Mouse (Mus musculus) heart, embryonic 12.5 days (tissue): Measurements from ENCODE around the gene Sprr3. TPM values are rescaled to one million over a fixed set of nuclear protein-coding genes. Genes with fewer than 3 reads are reported as not detected.

Experiments
- ATAC-seq: fragments of 200-750 bp; cut with Nextera tagmentation; 2 replicates; pipeline ENCODE4 v1.8.0; 2017; ENCODE audit warnings: moderate TSS enrichment, moderate library complexity; ENCODE audit not compliant: insufficient number of reproducible peaks, low FRiP score
- H3K27ac ChIP-seq: fragments of 300-500 bp; sonication (generic); 2 replicates; pipeline ENCODE4 v1.5.1; 2016; ENCODE audit warnings: mild to moderate bottlenecking, moderate library complexity; ENCODE audit not compliant: poor library complexity, severe bottlenecking
- H3K27me3 ChIP-seq: fragments of 300-500 bp; sonication (generic); replicated peaks from 2 replicates; pipeline ENCODE4 v1.6.1; 2016; ENCODE audit warnings: mild to moderate bottlenecking, moderate library complexity
- H3K36me3 ChIP-seq: fragments of 300-500 bp; sonication (generic); 2 replicates; pipeline ENCODE4 v1.6.1; 2016; ENCODE audit warnings: mild to moderate bottlenecking, moderate library complexity
- H3K4me1 ChIP-seq: fragments of 300-500 bp; sonication (generic); replicated peaks from 2 replicates; pipeline ENCODE4 v1.6.1; 2016; ENCODE audit warnings: mild to moderate bottlenecking
- H3K4me2 ChIP-seq: fragments of 300-500 bp; sonication (generic); 2 replicates; pipeline ENCODE4 v1.6.1; 2016; ENCODE audit warnings: mild to moderate bottlenecking, moderate library complexity
- H3K4me3 ChIP-seq: fragments of 300-500 bp; sonication (generic); 2 replicates; pipeline ENCODE4 v1.5.1; 2016; ENCODE audit warnings: mild to moderate bottlenecking
- H3K9ac ChIP-seq: fragments of 300-500 bp; sonication (generic); 2 replicates; pipeline ENCODE4 v1.6.1; 2016; ENCODE audit warnings: mild to moderate bottlenecking, moderate library complexity
- H3K9me3 ChIP-seq: fragments of 300-500 bp; sonication (generic); replicated peaks from 2 replicates; pipeline ENCODE4 v1.6.1; 2016; ENCODE audit warnings: mild to moderate bottlenecking, moderate library complexity
- WGBS: fragments of 180-500 bp; shearing (Covaris S2); methylation state at CpG from one replicate; pipeline ENCODE4 v1.1.7; 2016; 5-methylcytosine and 5-hydroxymethylcytosine counted together
- polyA plus RNA-seq: library from polyadenylated mRNA; unstranded; fragments of >200 nt; fragmentation: Nextera tagmentation; extraction: Ambion mirVana; gene quantifications from 2 replicates; pipeline ENCODE4 v1.2.1, GENCODE M21; 2016

Sprr3 gene
- polyA plus RNA-seq, 1 experiment from 2014 or later, result not detected

DNA sequence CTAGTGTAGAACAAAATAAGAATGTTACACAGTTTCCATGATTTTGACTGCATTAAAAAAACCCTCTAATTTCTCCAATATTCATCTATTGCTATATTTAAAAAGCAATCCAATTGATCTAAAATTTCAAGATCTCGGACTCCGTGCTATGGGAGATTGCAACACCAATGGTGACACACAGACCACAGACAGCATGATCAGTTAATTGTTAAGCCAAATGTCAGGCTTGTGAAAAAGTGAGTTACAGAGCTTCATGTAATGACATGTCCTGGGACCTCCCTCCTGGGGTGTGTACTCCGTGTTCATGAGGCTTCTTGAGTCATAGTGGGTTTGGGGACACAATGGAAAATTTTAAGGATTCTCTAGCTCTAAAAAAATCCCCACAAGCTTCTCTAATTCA, 18.3 kb downstream of the Sprr3 start:
- Histone ChIP-seq H3K27ac (no peak overlapping the region), H3K9me3 (no peaks in the 10 kb centered on the region), H3K4me2 (no peak overlapping the region), H3K27me3 (no peaks in the 10 kb centered on the region), H3K4me3 (no peak overlapping the region), H3K9ac (no peak overlapping the region), H3K36me3 (no peaks in the 10 kb centered on the region), H3K4me1 (no peaks in the 10 kb centered on the region)
- no peak for ATAC-seq
- 80% methylated on average over 3 of the region's 3 CpGs for WGBS

GRCm38 (mm10) chr3:92438689-92439088, 19.8 kb downstream of the Sprr3 start, which contains the start of gene Sprr1b:
Sprr1b (minus strand) TSS chr3:92438789.
- Histone ChIP-seq H3K36me3 (no peaks in the 10 kb centered on the region), H3K9me3 (no peaks in the 10 kb centered on the region), H3K4me3 (no peak within 1 kb of the TSS), H3K4me1 (no peaks in the 10 kb centered on the region), H3K27me3 (no peaks in the 10 kb centered on the region), H3K4me2 (no peak within 1 kb of the TSS), H3K27ac (no peak within 1 kb of the TSS), H3K9ac (no peak within 1 kb of the TSS)
- 82% methylated on average over 3 of the region's 3 CpGs for WGBS
- ATAC-seq, result no peak

- no peak for ATAC-seq
- 76% methylated on average over 2 of the region's 2 CpGs for WGBS
These were observed 26.2 kb downstream of the Sprr3 start, which contains the start of gene Sprr2k for GRCm38 (mm10) chr3:92432282-92432681. Sprr2k (plus strand) TSS chr3:92432582.

DNA sequence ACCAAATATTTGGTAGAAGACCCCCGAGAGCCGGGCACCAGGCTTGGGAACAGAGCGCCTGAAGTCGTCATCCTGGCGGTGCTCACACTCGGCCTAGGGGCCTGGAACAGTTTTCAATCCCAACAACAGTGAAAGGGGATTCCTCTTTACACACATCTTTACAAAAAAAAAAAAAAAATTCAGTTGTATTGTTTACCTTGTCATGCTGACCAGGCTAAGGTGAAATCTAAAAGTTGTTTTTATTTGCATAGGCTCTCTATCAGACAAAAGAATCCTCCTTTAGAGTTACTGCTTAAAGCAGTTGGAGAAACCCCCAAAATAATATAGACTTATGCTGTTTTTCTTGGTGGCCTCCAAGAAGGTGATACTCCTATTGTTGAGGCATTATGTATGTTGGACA, 29.2 kb downstream of the Sprr3 start, which contains the start of gene Gm9774:
TSS of gene Gm9774 (minus strand) at position 101 of the 400 bp plus-strand sequence.
- no peak for ATAC-seq
- no peak within 1 kb of the TSS for H3K9ac ChIP-seq
- H3K27ac ChIP-seq, result no peak within 1 kb of the TSS
- H3K27me3 ChIP-seq, result no peaks in the 10 kb centered on the region
- no peaks in the 10 kb centered on the region for H3K4me1 ChIP-seq
- H3K4me3 ChIP-seq, result no peak within 1 kb of the TSS
- H3K36me3 ChIP-seq, result no peaks in the 10 kb centered on the region
- H3K4me2 ChIP-seq, result no peak within 1 kb of the TSS
- 84% methylated on average over 6 of the region's 6 CpGs for WGBS
- no peaks in the 10 kb centered on the region for H3K9me3 ChIP-seq

More at GRCm38 (mm10) chr3:92432282-92432681, 26.2 kb downstream of the Sprr3 start, which contains the start of gene Sprr2k:
- no peak within 1 kb of the TSS for H3K4me3 ChIP-seq
- H3K4me1 ChIP-seq, result no peaks in the 10 kb centered on the region
- no peaks in the 10 kb centered on the region for H3K27me3 ChIP-seq
- no peaks in the 10 kb centered on the region for H3K9me3 ChIP-seq
- no peak within 1 kb of the TSS for H3K27ac ChIP-seq
- H3K9ac ChIP-seq, result no peak within 1 kb of the TSS
- H3K36me3 ChIP-seq, result no peaks in the 10 kb centered on the region
- no peak within 1 kb of the TSS for H3K4me2 ChIP-seq

GRCm38 (mm10) chr3:92417782-92418181, 40.7 kb downstream of the Sprr3 start, which contains the start of gene Sprr2j-ps:
Sprr2j-ps (plus strand) TSS chr3:92418082.
- H3K36me3 ChIP-seq, result no peaks in the 10 kb centered on the region
- no peak within 1 kb of the TSS for H3K4me3 ChIP-seq
- no peaks in the 10 kb centered on the region for H3K27me3 ChIP-seq
- WGBS, result 83% methylated on average over 2 of the region's 2 CpGs
- H3K9ac ChIP-seq, result no peak within 1 kb of the TSS
- no peak within 1 kb of the TSS for H3K4me2 ChIP-seq
- no peak within 1 kb of the TSS for H3K27ac ChIP-seq
- no peaks in the 10 kb centered on the region for H3K9me3 ChIP-seq
- no peaks in the 10 kb centered on the region for H3K4me1 ChIP-seq
- ATAC-seq, result no peak

- H3K27me3 ChIP-seq, result no peaks in the 10 kb centered on the region
- no peaks in the 10 kb centered on the region for H3K4me1 ChIP-seq
- no peak within 1 kb of the TSS for H3K27ac ChIP-seq
- no peak within 1 kb of the TSS for H3K9ac ChIP-seq
- H3K4me3 ChIP-seq, result no peak within 1 kb of the TSS
- ATAC-seq, result no peak
- no peaks in the 10 kb centered on the region for H3K9me3 ChIP-seq
- no peak within 1 kb of the TSS for H3K4me2 ChIP-seq
- H3K36me3 ChIP-seq, result no peaks in the 10 kb centered on the region
- 76% methylated on average over 2 of the region's 2 CpGs for WGBS
These were observed 50.8 kb downstream of the Sprr3 start, which contains the start of gene Sprr2i for GRCm38 (mm10) chr3:92407691-92408090. Sprr2i (plus strand) TSS chr3:92407991.

Other genes starting within 250 kb of the Sprr3 start
- not detected in 2 replicates for gene Sprr2a1, start 242.9 kb downstream of the Sprr3 start, polyA plus RNA-seq
- 0.64 and 0.66 TPM in 2 replicates for gene Sprr2a2, start 242.8 kb downstream of the Sprr3 start, polyA plus RNA-seq
- not detected in 2 replicates for gene Sprr2a3, start 173.3 kb downstream of the Sprr3 start, polyA plus RNA-seq
- gene Sprr2b, start 142.1 kb downstream of the Sprr3 start, polyA plus RNA-seq, result not detected in 2 replicates
- gene Sprr2d, start 119.6 kb downstream of the Sprr3 start, polyA plus RNA-seq, result not detected in 2 replicates
- gene Sprr2e, start 106.6 kb downstream of the Sprr3 start, polyA plus RNA-seq, result not detected in 2 replicates
- 0.51 TPM in 1 of 2 replicates, not detected in the other for gene Sprr2f, start 93.5 kb downstream of the Sprr3 start, polyA plus RNA-seq
- gene Sprr2h, start 73.0 kb downstream of the Sprr3 start, polyA plus RNA-seq, result 0.26 TPM in 1 of 2 replicates, not detected in the other
- not detected in 2 replicates for gene Sprr2i, start 50.7 kb downstream of the Sprr3 start, polyA plus RNA-seq
- not detected in 2 replicates for gene Sprr2j-ps, start 40.6 kb downstream of the Sprr3 start, polyA plus RNA-seq
- gene Gm9774, start 29.3 kb downstream of the Sprr3 start, polyA plus RNA-seq, result 6.1 and 9.4 TPM in 2 replicates
- not detected in 2 replicates for gene Sprr2k, start 26.1 kb downstream of the Sprr3 start, polyA plus RNA-seq
- gene Sprr1b, start 19.9 kb downstream of the Sprr3 start, polyA plus RNA-seq, result not detected in 2 replicates
- 0.24 and 0.37 TPM in 2 replicates for gene Sprr1a, start 27.2 kb upstream of the Sprr3 start, polyA plus RNA-seq
- gene Sprr4, start 41.8 kb upstream of the Sprr3 start, polyA plus RNA-seq, result not detected in 2 replicates
- not detected in 2 replicates for gene 2310046K23Rik, start 75.8 kb upstream of the Sprr3 start, polyA plus RNA-seq
- not detected in 2 replicates for gene Ivl, start 115.0 kb upstream of the Sprr3 start, polyA plus RNA-seq
- not detected in 2 replicates for gene Smcp, start 130.3 kb upstream of the Sprr3 start, polyA plus RNA-seq
- gene 2210017I01Rik, start 148.8 kb upstream of the Sprr3 start, polyA plus RNA-seq, result not detected in 2 replicates
- gene Lce6a, start 162.9 kb upstream of the Sprr3 start, polyA plus RNA-seq, result not detected in 2 replicates
- gene Lce1a1, start 189.6 kb upstream of the Sprr3 start, polyA plus RNA-seq, result not detected in 2 replicates
- not detected in 2 replicates for gene Lce1b, start 198.2 kb upstream of the Sprr3 start, polyA plus RNA-seq
- not detected in 2 replicates for gene Lce1a2, start 211.6 kb upstream of the Sprr3 start, polyA plus RNA-seq
- gene Lce1c, start 220.5 kb upstream of the Sprr3 start, polyA plus RNA-seq, result not detected in 2 replicates
- gene Lce1d, start 228.5 kb upstream of the Sprr3 start, polyA plus RNA-seq, result not detected in 2 replicates